Mouse (Mus musculus) limb, embryonic 12.5 days (tissue): ENCODE results near the gene Ssc5d. TPM values are rescaled to one million over a fixed set of nuclear protein-coding genes. Genes with fewer than 3 reads are reported as not detected.

Source experiments
- ATAC-seq: fragments of 200-750 bp; cut with Nextera tagmentation; 2 replicates; pipeline ENCODE4 v1.8.0; 2017; ENCODE audit warnings: low read depth, moderate TSS enrichment; ENCODE audit not compliant: insufficient number of reproducible peaks, insufficient read depth, low FRiP score, low TSS enrichment
- H3K27ac ChIP-seq: fragments of 300-500 bp; sonication (generic); 2 replicates; pipeline ENCODE4 v1.5.1; 2016; ENCODE audit warnings: mild to moderate bottlenecking, moderate library complexity
- H3K27me3 ChIP-seq: fragments of 300-500 bp; sonication (generic); 2 replicates; pipeline ENCODE4 v1.6.1; 2016; ENCODE audit warnings: mild to moderate bottlenecking, moderate library complexity
- H3K36me3 ChIP-seq: fragments of 300-500 bp; sonication (generic); 2 replicates; pipeline ENCODE4 v1.6.1; 2016; ENCODE audit warnings: mild to moderate bottlenecking, moderate library complexity
- H3K4me1 ChIP-seq: fragments of 300-500 bp; sonication (generic); replicated peaks from 2 replicates; pipeline ENCODE4 v1.6.1; 2016
- H3K4me2 ChIP-seq: fragments of 300-500 bp; sonication (generic); 2 replicates; pipeline ENCODE4 v1.6.1; 2016; ENCODE audit warnings: mild to moderate bottlenecking, moderate library complexity
- H3K4me3 ChIP-seq: fragments of 300-500 bp; sonication (generic); replicated peaks from 2 replicates; pipeline ENCODE4 v1.5.1; 2016; ENCODE audit warnings: mild to moderate bottlenecking
- H3K9ac ChIP-seq: fragments of 300-500 bp; sonication (generic); replicated peaks from 2 replicates; pipeline ENCODE4 v1.6.1; 2016; ENCODE audit warnings: mild to moderate bottlenecking, moderate library complexity
- H3K9me3 ChIP-seq: fragments of 300-500 bp; sonication (generic); 2 replicates; pipeline ENCODE4 v1.6.1; 2016; ENCODE audit warnings: mild to moderate bottlenecking, moderate library complexity
- WGBS: fragments of 180-500 bp; shearing (Covaris S2); methylation state at CpG from one replicate; pipeline ENCODE4 v1.1.7; 2016; 5-methylcytosine and 5-hydroxymethylcytosine counted together
- polyA plus RNA-seq: library from polyadenylated mRNA; unstranded; fragments of >200 nt; fragmentation: Nextera tagmentation; extraction: Ambion mirVana; gene quantifications from 2 replicates; pipeline ENCODE4 v1.2.1, GENCODE M21; 2016

Ssc5d gene
- polyA plus RNA-seq, 1 experiment from 2014 or later: 2.5 TPM

- no peaks in the 10 kb centered on the region for H3K9me3 ChIP-seq
- WGBS: 85% methylated on average over 19 of the region's 19 CpGs
- H3K36me3 ChIP-seq: peaks cover 47% of the 10 kb centered on the region
- H3K4me2 ChIP-seq: no peak overlapping the region
- no peaks in the 10 kb centered on the region for H3K27me3 ChIP-seq
- H3K27ac ChIP-seq: peak overlapping the region; percentile 96
- no peak overlapping the region for H3K4me3 ChIP-seq
- H3K9ac ChIP-seq: peak overlapping the region; percentile 23; the same call in 1 of the 2 replicates
- no peak for ATAC-seq
- peaks cover 64% of the 10 kb centered on the region for H3K4me1 ChIP-seq
These were observed 5.1 kb upstream of the Ssc5d start for GRCm38 (mm10) chr7:4920496-4920895.

- H3K9ac ChIP-seq: 0 out of 2 replicates have a peak overlapping the region, but pooled peaks have one; percentile 23
- H3K4me3 ChIP-seq: no peak overlapping the region
- H3K4me1 ChIP-seq: peaks cover 67% of the 10 kb centered on the region
- H3K9me3 ChIP-seq: no peaks in the 10 kb centered on the region
- H3K27ac ChIP-seq: peak overlapping the region; percentile 96
- 0 out of 2 replicates have a peak overlapping the region, but pooled peaks have one; percentile 1 for H3K4me2 ChIP-seq
- H3K36me3 ChIP-seq: peaks cover 47% of the 10 kb centered on the region
- no peaks in the 10 kb centered on the region for H3K27me3 ChIP-seq
- no peak for ATAC-seq
- WGBS: 61% methylated on average over 23 of the region's 23 CpGs
These were observed 4.4 kb upstream of the Ssc5d start for GRCm38 (mm10) chr7:4920976-4921823.

- Histone ChIP-seq H3K4me2 (peak within 1 kb of the TSS; percentile 72), H3K9me3 (no peaks in the 10 kb centered on the region), H3K4me1 (peaks cover 67% of the 10 kb centered on the region), H3K9ac (peak within 1 kb of the TSS; percentile 51), H3K4me3 (peak within 1 kb of the TSS; percentile 35), H3K27me3 (no peaks in the 10 kb centered on the region), H3K27ac (peak within 1 kb of the TSS; percentile 96), H3K36me3 (peaks cover 47% of the 10 kb centered on the region)
- WGBS: 33% methylated on average over 8 of the region's 8 CpGs
- no peak for ATAC-seq
These were observed 3.6 kb upstream of the Ssc5d start, which contains the start of gene Nat14 for GRCm38 (mm10) chr7:4921824-4922482. Gene Nat14, plus strand, starts transcription at chr7:4922028.

- no peaks in the 10 kb centered on the region for H3K27me3 ChIP-seq
- peak; percentile 6 for ATAC-seq
- H3K36me3 ChIP-seq: peaks cover 42% of the 10 kb centered on the region
- peaks cover 70% of the 10 kb centered on the region for H3K4me1 ChIP-seq
- H3K4me2 ChIP-seq: peak overlapping the region; percentile 72
- H3K27ac ChIP-seq: peak overlapping the region; percentile 96
- no peaks in the 10 kb centered on the region for H3K9me3 ChIP-seq
- H3K4me3 ChIP-seq: peak overlapping the region; percentile 35
- WGBS: under 1% methylated on average over 14 of the region's 14 CpGs
- peak overlapping the region; percentile 51 for H3K9ac ChIP-seq
These were observed 3.1 kb upstream of the Ssc5d start for GRCm38 (mm10) chr7:4922508-4922907.

- H3K9ac ChIP-seq: peak overlapping the region; percentile 51
- H3K36me3 ChIP-seq: peaks cover 37% of the 10 kb centered on the region
- no peaks in the 10 kb centered on the region for H3K9me3 ChIP-seq
- peaks cover 73% of the 10 kb centered on the region for H3K4me1 ChIP-seq
- H3K4me2 ChIP-seq: peak overlapping the region; percentile 72
- 2% methylated on average over 14 of the region's 14 CpGs for WGBS
- H3K4me3 ChIP-seq: peak overlapping the region; percentile 35
- no peaks in the 10 kb centered on the region for H3K27me3 ChIP-seq
- H3K27ac ChIP-seq: peak overlapping the region; percentile 96
- peak; percentile 16; the same call in 1 of the 2 replicates for ATAC-seq
These were observed 2.5 kb upstream of the Ssc5d start for GRCm38 (mm10) chr7:4922931-4923565.

- Histone ChIP-seq H3K9me3 (no peaks in the 10 kb centered on the region), H3K4me1 (peaks cover 73% of the 10 kb centered on the region), H3K27ac (peak overlapping the region; percentile 96), H3K27me3 (no peaks in the 10 kb centered on the region), H3K4me3 (peak overlapping the region; percentile 35), H3K4me2 (peak overlapping the region; percentile 72), H3K9ac (peak overlapping the region; percentile 51), H3K36me3 (peaks cover 30% of the 10 kb centered on the region)
- no peak; the same call in 1 of the 2 replicates for ATAC-seq
- 2% methylated on average over 37 of the region's 37 CpGs for WGBS
These were observed 1.8 kb upstream of the Ssc5d start for GRCm38 (mm10) chr7:4923586-4924364.

GRCm38 (mm10) chr7:4924483-4924882 is 1.1 kb upstream of the Ssc5d start:
- H3K4me2 ChIP-seq: peak overlapping the region; percentile 72
- peaks cover 73% of the 10 kb centered on the region for H3K4me1 ChIP-seq
- H3K36me3 ChIP-seq: peaks cover 23% of the 10 kb centered on the region
- H3K9me3 ChIP-seq: no peaks in the 10 kb centered on the region
- H3K9ac ChIP-seq: peak overlapping the region; percentile 51; the same call in 1 of the 2 replicates
- H3K27ac ChIP-seq: peak overlapping the region; percentile 96
- no peaks in the 10 kb centered on the region for H3K27me3 ChIP-seq
- peak overlapping the region; percentile 35; the same call in 1 of the 2 replicates for H3K4me3 ChIP-seq
- ATAC-seq: no peak
- WGBS: 2% methylated on average over 4 of the region's 4 CpGs

GRCm38 (mm10) chr7:4924891-4925301 is 689 bp upstream of the Ssc5d start:
- Histone ChIP-seq H3K9me3 (no peaks in the 10 kb centered on the region), H3K4me3 (peak overlapping the region; percentile 35; the same call in 1 of the 2 replicates), H3K4me1 (peaks cover 73% of the 10 kb centered on the region), H3K36me3 (peaks cover 19% of the 10 kb centered on the region), H3K27ac (peak overlapping the region; percentile 96), H3K27me3 (no peaks in the 10 kb centered on the region), H3K4me2 (peak overlapping the region; percentile 72), H3K9ac (no peak overlapping the region)
- WGBS: 3% methylated on average over 4 of the region's 4 CpGs
- ATAC-seq: peak; percentile 23; the same call in 1 of the 2 replicates

GRCm38 (mm10) chr7:4926849-4927248 is 1.3 kb downstream of the Ssc5d start:
- Histone ChIP-seq H3K27ac (peak overlapping the region; percentile 96), H3K27me3 (no peaks in the 10 kb centered on the region), H3K4me1 (peaks cover 60% of the 10 kb centered on the region), H3K4me3 (peak overlapping the region; percentile 7; the same call in 1 of the 2 replicates), H3K36me3 (no peaks in the 10 kb centered on the region), H3K9me3 (no peaks in the 10 kb centered on the region), H3K9ac (peak overlapping the region; percentile 23; the same call in 1 of the 2 replicates), H3K4me2 (peak overlapping the region; percentile 72)
- no peak for ATAC-seq
- 74% methylated on average over 16 of the region's 16 CpGs for WGBS

GRCm38 (mm10) chr7:4927711-4928110 is 2.1 kb downstream of the Ssc5d start:
- no peaks in the 10 kb centered on the region for H3K27me3 ChIP-seq
- no peak for ATAC-seq
- peak overlapping the region; percentile 72; the same call in 1 of the 2 replicates for H3K4me2 ChIP-seq
- 61% methylated on average over 8 of the region's 8 CpGs for WGBS
- H3K9me3 ChIP-seq: no peaks in the 10 kb centered on the region
- no peak overlapping the region for H3K9ac ChIP-seq
- peak overlapping the region; percentile 96 for H3K27ac ChIP-seq
- H3K4me3 ChIP-seq: no peak overlapping the region
- H3K36me3 ChIP-seq: no peaks in the 10 kb centered on the region
- H3K4me1 ChIP-seq: peaks cover 51% of the 10 kb centered on the region
